ENCODE assay signal across 35 mouse cellular contexts in genomic region chr12:34407143-34407542, GRCm38 (mm10).
"Had no signal": no experiment of that assay in that cellular context is flagged by ENCODE, and none has a peak within 500 bp of the region (broad histone marks: within the 10 kb centered on the region; RNA-seq: fewer than 3 reads in every experiment).

No protein-coding gene starts in this region.

- ATAC-seq: hindbrain, embryonic 16.5 days; hindbrain, postnatal 0 days; inflammation-experienced regulatory T-cells, adult 6 months; intestine, embryonic 15.5 days; intestine, embryonic 16.5 days; intestine, postnatal 0 days had no signal

- H3K4me1 ChIP-seq: heart, embryonic 10.5 days; heart, embryonic 12.5 days; heart, embryonic 13.5 days; heart, embryonic 15.5 days; hindbrain, embryonic 10.5 days; hindbrain, embryonic 12.5 days; hindbrain, embryonic 13.5 days; hindbrain, embryonic 15.5 days; intestine, embryonic 15.5 days; kidney, embryonic 15.5 days had no signal

- H3K27me3 ChIP-seq: heart, embryonic 12.5 days; heart, embryonic 13.5 days; heart, embryonic 15.5 days; hindbrain, embryonic 12.5 days; hindbrain, embryonic 13.5 days; hindbrain, embryonic 15.5 days; intestine, embryonic 15.5 days had no signal

- H3K36me3 ChIP-seq: hindbrain, embryonic 10.5 days; hindbrain, embryonic 12.5 days; hindbrain, embryonic 13.5 days; hindbrain, embryonic 15.5 days; intestine, embryonic 15.5 days; kidney, embryonic 15.5 days had no signal

- H3K27ac ChIP-seq: heart, embryonic 10.5 days; heart, embryonic 13.5 days; heart, embryonic 15.5 days; hindbrain, embryonic 10.5 days; hindbrain, embryonic 12.5 days; hindbrain, embryonic 13.5 days; hindbrain, embryonic 14.5 days; hindbrain, embryonic 15.5 days; hindbrain, postnatal 0 days; intestine, embryonic 15.5 days; kidney, embryonic 15.5 days; kidney, postnatal 0 days; layer of hippocampus, adult 2 months had no signal

- DNase-seq: heart, postnatal 10 days; heart, postnatal 14 days; heart, postnatal 36 days; heart, postnatal 4 days; kidney, adult 11 months; kidney, adult 18-20 months; kidney, adult 2 months; kidney, adult 8-10 months; kidney, adult 9 months; kidney, postnatal 10 days; kidney, postnatal 14 days; kidney, postnatal 25 days; kidney, postnatal 36 days; kidney, postnatal 4 days; layer of hippocampus, adult 9-11 months; layer of hippocampus, postnatal 36 days had no signal

- H3K4me2 ChIP-seq: heart, embryonic 11.5 days; heart, embryonic 12.5 days; heart, embryonic 13.5 days; heart, embryonic 15.5 days; hindbrain, embryonic 12.5 days; hindbrain, embryonic 13.5 days; hindbrain, embryonic 14.5 days; hindbrain, embryonic 15.5 days; intestine, embryonic 15.5 days; kidney, embryonic 15.5 days had no signal

- H3K9ac ChIP-seq: heart, embryonic 12.5 days; heart, embryonic 13.5 days; heart, embryonic 15.5 days; hindbrain, embryonic 12.5 days; hindbrain, embryonic 13.5 days; hindbrain, embryonic 14.5 days; hindbrain, embryonic 15.5 days; intestine, embryonic 15.5 days; kidney, embryonic 15.5 days had no signal

- H3K9me3 ChIP-seq: heart, embryonic 10.5 days; heart, embryonic 12.5 days; heart, embryonic 13.5 days; heart, embryonic 15.5 days; hindbrain, embryonic 10.5 days; hindbrain, embryonic 12.5 days; hindbrain, embryonic 13.5 days; hindbrain, embryonic 15.5 days; intestine, embryonic 15.5 days; kidney, embryonic 15.5 days had no signal

- H3K4me3 ChIP-seq: heart, embryonic 10.5 days; heart, embryonic 12.5 days; heart, embryonic 13.5 days; heart, embryonic 15.5 days; hindbrain, embryonic 10.5 days; hindbrain, embryonic 12.5 days; hindbrain, embryonic 13.5 days; hindbrain, embryonic 15.5 days; intestine, embryonic 15.5 days; kidney, embryonic 15.5 days; layer of hippocampus, adult 2 months had no signal
